Mouse (Mus musculus): ENCODE measurements around the gene Tmem165. TPM values are rescaled to one million over a fixed set of nuclear protein-coding genes. Genes with fewer than 3 reads are reported as not detected.

Tmem165 gene
- polyA plus RNA-seq, 1 experiment from 2014 or later = 88.6 TPM

Other genes starting within 250 kb of the Tmem165 start
- 24.4 and 25.9 TPM in 2 replicates for gene Kdr, start 205.4 kb upstream of the Tmem165 start, polyA plus RNA-seq (2016; fragmentation: Nextera tagmentation; extraction: Ambion mirVana)
- 15.7 and 16.5 TPM in 2 replicates for gene Srd5a3, start 43.6 kb upstream of the Tmem165 start, polyA plus RNA-seq (2016; fragmentation: Nextera tagmentation; extraction: Ambion mirVana)
- gene Clock, start 120.9 kb downstream of the Tmem165 start, polyA plus RNA-seq (2016; fragmentation: Nextera tagmentation; extraction: Ambion mirVana) = 14.5 and 17.3 TPM in 2 replicates
- gene Pdcl2, start 147.3 kb downstream of the Tmem165 start, polyA plus RNA-seq (2016; fragmentation: Nextera tagmentation; extraction: Ambion mirVana) = not detected in 2 replicates
- not detected in 2 replicates for gene Nmu, start 179.9 kb downstream of the Tmem165 start, polyA plus RNA-seq (2016; fragmentation: Nextera tagmentation; extraction: Ambion mirVana)

All from forebrain, embryonic 12.5 days (tissue).